Mouse (Mus musculus): ENCODE data around the gene Dhps.

The Dhps gene

DNA sequence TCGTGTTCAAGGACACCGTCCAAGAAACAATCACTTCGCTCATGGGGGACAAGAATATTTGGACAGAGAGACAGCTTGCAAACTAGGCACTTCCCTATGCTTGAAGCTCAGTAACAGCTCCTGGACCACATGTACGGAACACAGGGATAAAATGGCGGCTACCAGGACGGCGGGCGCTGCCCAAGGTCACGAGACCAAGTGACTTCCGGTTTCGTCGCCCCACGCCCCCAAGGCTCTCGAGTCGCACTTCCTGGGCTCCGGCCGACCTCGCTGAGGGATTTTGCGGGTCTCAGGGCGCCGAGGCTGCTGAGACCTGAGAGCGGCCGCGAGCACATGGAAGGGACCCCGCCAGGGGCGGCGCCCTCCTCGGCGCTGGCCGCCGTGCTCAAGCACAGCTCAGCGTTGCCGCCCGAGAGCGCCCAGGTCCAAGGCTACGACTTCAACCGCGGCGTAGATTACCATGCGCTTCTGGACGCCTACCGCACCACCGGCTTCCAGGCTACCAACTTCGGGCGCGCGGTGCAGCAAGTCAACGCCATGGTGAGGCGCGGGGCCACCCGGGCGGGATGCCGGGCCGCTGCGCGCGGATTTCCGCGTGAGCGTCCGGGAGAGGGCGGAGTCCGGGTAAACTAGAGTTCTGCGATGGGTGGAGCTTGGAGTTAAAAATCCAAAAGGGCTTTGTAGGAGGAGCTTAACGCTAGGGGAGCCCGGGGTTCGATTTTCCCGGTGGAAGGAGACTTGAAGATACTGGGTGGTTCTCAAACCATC, at the start of gene Dhps:
Gene Dhps, plus strand, starts transcription at position 244 of the 768 bp plus-strand sequence.
- peak; percentile 89 to 92 for DNase-seq (ENCODE audit: low spot score in 2 of 2)

DNA sequence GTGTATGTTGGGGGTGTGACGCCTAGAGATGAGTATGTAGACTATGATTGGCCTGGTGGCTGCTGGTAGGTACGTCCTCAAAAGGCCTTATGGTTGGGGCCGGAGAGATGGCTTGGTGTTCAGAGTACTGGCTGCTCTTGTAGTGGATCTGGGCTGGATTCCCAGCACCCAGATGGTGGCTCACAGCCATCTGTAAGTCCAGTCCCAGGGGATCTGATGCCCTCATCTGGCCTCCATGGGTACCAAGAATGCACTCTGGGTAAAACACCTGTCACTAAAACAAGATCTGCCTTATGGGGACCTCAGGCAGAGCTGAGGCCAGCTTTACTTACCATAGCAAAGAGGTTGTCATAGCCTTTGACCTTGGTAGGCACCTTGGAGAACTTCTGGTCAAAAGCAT, 47.7 kb upstream of the Dhps start:
- DNase-seq (ENCODE audit: low spot score in 2 of 2), result no peak

DNA sequence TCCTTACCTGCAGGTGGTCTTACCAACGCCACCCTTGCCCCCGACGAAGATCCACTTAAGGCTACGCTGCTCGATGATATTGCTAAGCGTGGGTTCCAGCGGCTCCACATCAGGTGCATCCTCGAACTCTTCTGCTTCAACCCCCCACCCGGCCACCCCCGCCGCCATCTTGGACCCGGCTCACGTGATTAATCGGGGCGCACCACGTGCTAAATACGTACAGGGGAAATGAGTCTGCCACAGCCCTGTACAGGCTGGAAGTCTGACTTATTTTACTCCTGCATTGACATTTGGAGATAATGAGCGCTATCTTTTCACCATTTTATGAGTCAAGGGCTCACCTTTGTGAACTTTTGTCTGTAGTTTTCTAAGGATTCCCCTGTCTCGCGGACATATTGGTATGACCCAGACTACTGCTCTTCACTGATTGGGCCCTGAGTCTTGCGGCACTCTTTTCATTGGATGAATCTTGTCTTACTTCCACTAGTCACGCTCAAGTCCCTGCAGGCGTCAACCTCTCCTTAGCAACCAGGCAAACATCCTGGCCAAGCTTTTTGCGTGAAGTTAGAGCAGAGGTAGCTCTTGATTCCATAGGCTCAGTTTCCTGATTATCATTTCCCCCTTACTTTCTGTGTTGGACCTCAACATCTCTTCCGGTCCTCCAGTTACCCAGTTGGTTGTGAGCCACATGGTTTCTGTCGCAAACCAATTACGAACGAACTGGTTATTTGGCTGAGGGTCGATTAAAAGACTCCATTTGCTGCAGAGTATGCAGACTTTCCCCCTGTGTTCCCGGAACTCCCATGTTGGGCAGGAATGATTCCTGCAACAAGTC, 46.2 kb upstream of the Dhps start, which contains the start of gene Asna1:
Gene Asna1, minus strand, starts transcription at position 184 of the 835 bp plus-strand sequence.
- peak; percentile 84 to 89 for DNase-seq (ENCODE audit: low spot score in 2 of 2)

DNA sequence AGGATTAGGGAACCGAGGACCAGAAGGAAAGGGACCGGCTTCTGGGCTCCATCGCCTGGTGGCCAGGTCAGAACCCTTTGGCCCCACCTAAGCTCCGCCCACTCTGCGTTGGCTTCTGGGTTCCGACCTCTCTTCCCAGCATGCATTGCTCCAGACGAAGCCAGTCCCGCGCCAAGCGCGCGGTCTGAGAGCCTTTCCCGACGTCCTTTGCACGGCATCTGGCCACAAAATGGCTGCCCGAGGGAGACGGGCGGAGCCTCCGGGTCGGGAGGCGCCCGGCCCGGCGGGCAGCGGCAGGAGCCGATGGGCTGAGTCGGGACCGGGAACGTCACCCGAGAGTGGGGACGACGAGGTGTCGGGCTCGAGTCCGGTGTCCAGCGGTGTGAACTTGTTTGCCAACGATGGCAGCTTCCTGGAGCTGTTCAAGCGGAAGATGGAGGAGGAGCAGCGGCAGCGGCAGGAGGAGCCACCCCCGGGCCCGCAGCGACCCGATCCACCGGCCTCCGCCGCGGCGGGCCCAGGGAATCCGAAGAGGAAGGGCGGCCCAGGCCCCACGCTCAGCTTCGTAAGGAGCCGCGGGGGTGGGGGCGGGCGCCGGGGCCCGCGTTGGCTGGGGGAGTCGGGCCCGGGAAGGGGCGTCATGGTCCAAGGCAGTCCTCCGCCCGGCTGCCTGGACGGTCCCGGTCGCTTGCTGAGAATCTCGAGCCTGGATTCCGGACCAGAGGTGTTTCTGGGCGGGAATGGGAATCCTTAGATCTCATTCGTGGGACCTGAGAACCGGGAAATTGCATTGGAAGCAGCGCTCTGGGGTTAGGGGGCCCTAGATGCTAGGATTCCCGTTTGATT, 44.7 kb upstream of the Dhps start, which contains the start of gene Trir:
Gene Trir, plus strand, starts transcription at position 154 of the 846 bp plus-strand sequence.
- peak; percentile 97 to 98 for DNase-seq (ENCODE audit: low spot score in 2 of 2)

DNA sequence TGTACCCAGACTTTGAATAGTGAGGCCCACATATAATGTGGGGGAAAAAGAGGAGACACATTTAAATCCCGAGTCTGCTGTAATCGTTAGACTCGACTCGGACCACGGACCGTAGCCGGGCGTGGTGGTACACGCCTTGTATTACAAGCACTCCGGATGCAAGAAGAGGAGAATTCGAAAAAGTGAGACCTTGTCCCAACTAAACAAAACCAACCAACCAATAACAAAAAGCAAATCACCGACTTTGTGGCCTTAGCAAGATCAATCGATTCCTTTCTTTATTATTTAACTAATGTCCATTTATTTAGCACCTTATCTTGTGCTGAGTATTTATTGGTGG, 44.1 kb upstream of the Dhps start:
- DNase-seq (ENCODE audit: low spot score in 2 of 2), result peak in 1 of 2 experiments; percentile 48

DNA sequence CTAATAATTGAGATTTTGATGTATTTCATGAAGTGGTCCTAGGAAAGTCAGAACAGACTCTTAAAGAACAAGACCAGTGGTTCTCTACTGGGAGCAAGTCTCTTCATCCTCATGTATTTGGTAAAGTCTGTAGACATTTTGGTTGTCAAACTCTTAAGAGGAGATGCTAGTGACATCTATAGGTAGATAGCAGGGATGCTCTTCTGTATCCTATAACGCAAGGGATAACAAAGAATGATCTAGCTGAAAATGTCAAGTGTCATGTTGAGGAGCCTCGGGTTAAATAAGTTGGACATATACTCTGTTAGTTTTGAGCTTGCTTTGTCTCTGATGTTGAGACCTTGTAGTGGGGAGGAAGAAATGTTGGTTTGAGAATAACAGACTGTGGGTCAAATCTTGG, 43.6 kb upstream of the Dhps start:
- DNase-seq (ENCODE audit: low spot score in 2 of 2), result no peak

DNA sequence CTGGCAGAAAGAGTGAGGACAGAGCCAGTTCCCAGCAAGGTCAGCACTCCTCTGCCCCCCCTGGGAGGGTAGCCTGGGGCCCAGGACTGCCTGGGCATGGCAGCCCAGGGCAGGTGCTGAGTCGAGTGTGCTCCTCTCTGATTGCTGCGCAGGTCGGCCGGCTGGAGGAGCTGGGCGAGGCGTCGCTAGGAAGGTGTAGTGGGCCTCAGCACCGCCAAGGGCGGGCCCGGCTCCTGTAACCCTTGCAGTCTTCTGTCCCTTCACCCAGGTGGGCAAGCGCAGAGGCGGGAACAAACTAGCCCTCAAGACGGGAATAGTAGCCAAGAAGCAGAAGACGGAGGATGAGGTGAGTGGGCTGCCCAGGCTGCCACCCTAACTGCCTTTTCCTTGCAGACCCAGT, 42.3 kb upstream of the Dhps start:
- DNase-seq (ENCODE audit: low spot score in 2 of 2), result no peak

DNA sequence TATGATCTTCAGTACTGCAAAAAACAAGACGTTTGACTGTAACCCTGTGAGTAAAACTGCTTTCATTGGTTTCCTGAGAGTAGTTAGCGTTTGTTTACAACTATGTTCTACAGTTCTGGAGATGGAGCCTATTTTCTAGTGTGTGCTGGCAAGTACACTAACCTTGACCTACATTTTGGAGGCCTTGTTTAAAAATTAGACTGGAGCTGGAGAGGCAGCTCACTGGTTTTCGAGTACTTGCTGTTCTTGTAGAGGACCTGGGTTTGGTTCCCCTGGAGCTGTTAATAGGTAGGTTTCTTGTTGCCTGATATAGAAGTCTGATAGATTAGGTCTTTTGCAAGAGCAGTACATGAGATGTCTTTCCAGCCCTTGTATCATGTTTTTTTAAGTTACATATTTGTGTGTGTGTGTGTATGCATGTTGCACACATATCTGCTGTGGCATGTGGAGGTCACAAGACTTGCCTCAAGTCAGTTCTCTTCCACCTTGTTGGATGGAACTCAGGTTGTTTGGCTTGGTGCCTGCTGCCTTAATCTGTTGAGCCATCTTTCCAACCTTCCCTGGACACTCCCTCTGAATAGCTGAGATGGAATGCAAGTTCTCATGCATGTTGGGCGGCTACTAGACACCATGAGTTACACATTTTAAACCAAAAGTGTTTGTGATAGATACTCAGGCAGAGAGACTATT, 38.8 kb upstream of the Dhps start:
- DNase-seq (ENCODE audit: low spot score in 2 of 2), result no peak

DNA sequence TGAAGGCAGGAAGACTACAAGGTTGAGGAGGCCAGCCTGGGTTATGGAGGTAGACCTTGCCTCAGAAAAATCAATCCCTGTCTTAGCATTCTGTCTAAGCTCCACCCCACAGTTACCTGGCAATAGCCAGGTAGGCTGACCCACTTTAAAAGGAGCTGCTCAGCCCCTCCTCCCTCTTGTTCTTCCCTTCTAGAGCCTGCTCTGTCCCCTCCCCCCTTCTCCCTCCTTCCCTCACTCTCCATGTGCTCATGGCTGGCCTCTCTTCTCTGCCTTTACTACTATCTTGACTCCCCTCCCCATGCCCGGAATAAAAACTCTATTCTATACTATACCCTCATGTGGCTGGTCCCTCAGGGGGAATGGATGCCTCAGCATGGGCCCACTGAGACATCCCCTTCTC, 37.7 kb upstream of the Dhps start:
- no peak for DNase-seq (ENCODE audit: low spot score in 2 of 2)

DNA sequence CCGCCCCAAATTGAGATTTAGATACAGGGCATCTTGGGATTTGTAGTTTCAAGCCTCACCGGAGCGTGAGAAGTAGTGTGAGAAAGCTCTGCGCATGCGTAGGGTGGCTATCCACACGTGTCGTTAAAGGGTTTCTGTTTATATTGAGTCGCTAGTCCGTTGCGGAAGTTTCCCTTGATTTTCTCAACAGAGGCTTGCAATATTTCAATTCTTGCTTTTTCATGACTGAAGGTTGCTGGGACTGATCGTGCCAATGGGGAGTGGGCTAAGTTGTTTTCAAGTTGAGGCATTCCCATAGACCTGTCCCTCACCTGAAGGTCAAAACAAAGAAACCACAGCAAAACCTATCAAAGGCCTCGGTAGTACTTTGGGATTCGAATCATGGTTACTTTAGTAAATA, 36.8 kb upstream of the Dhps start:
- peak; percentile 82 to 89 for DNase-seq (ENCODE audit: low spot score in 2 of 2)

DNA sequence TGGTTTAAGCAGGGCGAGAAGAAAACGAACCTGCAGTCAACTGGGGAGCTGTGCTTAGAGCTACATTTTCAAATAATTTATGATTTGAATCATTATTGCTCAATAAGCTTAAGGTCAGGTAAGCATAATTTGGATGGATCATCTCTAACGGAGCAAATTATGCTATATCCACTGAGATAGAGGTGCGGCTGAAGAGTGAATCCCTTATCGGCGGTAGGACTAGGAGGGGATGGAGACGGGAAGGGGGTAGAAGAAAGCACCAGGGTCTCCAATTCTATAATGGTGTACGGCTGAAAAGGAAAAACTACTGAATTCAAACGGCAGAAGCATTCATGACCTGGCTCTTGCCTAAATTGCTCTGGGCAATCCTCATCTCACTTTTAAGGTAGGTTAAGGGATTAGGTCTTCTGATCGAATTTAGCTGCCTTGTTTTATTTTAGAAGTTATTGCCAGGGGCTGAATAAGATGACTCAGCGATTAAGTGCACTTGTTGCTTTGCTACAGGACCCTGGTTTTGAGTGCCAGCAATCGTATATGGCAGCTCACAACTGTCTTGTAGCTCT, 36.3 kb upstream of the Dhps start:
- no peak for DNase-seq (ENCODE audit: low spot score in 2 of 2)

DNA sequence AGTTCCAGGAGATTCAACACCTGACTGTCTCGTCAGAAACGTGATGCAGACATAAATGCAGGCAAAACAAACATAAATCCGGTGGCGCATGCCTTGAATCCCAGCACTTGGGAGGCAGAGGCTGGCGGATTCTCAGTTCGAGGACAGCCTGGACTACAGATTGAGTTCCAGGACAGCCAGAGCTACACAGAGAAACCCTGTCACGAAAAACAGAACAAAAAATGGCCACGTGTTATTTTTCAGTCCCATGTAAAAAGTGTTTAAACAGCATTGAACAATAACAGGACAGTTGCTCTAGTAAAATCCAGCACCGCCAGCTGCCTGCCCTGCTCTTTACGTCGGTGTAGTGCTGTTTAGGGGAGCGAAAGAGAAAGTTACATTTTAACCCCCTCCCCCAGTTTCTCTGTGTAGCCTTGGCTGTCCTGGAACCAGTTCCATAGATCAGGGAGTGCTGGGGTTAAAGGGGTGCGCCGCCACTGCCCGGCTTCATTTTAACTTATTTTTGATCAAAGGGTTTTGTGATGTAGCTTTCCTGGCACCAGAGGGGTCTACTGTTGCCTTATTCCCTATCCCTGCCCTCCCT, 35.7 kb upstream of the Dhps start:
- peak in 1 of 2 experiments; percentile 31 for DNase-seq (ENCODE audit: low spot score in 2 of 2)

DNA sequence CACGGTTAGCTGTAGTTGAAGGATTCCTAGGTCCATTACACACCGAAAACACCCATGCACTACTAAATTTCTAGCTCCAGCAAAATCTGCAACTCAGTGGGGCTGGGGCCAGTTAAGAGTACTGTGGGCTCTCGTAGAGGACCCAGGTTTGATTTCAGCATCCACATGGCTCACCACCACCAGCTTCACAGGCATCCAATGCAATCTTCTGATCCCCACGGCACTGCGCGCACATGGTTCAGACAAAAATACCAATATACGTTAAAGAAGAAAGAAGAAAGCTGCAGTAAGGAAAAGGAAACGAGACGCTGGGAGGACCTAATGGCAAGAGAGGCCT, 35.2 kb upstream of the Dhps start:
- DNase-seq (ENCODE audit: low spot score in 2 of 2), result no peak

DNA sequence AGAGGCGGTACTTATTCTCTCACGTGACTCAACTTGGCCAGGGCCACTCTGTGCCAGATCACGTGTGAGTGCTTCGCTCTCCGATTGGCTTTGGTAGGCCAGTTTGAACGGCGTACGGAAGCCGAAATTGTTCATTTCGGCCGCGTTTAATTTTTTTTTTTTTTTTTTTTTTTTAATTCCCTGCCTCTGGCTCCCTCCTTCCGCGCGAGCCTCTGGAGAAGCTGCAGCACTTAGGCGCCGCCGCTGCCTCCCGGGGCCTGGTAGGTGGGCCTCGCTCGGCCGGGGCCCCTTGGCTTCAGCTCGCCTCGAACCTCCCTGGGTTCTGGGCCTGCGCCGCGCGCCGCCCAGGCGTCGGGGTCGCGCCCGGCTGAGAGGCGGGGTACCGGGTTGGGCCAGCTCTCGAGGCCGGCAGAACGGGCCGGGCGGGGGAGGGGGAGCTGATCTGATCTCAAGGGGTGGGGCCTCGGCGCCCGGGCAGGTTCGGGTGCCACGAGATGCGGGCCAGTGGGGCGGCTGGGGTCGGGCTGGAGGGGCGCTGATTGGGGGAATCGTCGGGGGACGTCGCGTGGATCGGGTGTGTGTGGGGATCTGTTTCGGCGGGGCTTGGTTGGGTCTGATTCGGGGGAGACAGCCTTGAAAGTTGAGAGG, 34.7 kb upstream of the Dhps start, which contains the start of gene Tnpo2:
Gene Tnpo2, plus strand, starts transcription at position 198 of the 648 bp plus-strand sequence.
- DNase-seq (ENCODE audit: low spot score in 2 of 2), result peak; percentile 92 to 94

DNA sequence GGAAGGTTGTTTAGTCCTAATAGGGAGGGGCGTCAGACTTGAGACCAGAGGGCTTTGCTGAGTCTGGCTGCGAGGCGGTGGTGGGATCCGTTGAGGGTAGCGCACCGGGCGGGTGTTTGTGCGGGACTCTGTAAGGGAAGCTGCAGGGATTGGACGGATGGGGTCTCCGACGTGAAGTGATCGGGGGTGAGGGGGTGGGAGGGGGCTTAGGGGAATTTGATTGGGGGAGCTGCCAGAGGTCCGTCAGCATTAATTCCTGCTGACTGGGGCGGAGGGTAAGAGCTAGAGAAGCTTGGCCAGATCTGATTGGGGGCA, 34.2 kb upstream of the Dhps start:
- DNase-seq (ENCODE audit: low spot score in 2 of 2), result no peak

DNA sequence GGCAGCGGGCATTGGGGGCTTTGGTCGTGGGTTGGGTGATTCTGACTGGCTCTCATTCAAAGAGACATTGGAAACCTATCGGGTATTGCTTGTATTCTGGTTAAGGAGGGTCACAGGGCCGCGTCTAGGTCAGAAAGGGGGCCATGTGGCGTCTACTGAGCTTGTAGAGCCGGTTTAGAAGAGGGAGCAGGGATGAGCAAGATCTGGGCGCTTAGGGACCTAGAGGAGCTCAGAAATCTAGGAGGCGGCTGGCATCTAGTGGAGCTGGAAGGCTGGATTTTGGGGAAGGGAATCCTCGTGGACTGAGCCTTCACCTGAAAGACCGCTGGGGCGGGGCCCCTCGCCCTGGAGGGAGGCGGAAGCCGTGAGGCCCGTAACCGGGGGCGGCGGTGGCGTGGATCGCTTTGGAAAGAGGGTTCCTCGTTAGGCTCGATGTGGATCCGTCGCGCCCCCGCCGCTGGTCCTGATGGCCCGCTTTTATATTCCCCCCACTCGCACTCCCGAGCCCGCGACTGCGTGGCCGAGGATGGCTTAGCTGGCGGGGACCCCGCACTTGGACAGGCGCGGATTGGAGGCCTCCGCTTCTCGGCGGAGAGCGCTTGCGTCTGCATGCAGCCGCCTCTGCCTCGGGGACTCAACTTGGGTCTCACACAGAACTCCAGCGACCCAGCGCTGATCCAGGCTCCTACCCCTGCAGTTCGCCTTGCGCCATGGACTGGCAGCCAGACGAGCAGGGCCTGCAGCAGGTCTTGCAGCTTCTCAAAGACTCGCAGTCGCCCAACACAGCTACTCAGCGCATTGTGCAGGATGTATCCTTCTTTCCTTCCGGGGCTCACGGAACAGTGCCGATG, 33.7 kb upstream of the Dhps start:
- DNase-seq (ENCODE audit: low spot score in 2 of 2), result peak; percentile 54 to 59

DNA sequence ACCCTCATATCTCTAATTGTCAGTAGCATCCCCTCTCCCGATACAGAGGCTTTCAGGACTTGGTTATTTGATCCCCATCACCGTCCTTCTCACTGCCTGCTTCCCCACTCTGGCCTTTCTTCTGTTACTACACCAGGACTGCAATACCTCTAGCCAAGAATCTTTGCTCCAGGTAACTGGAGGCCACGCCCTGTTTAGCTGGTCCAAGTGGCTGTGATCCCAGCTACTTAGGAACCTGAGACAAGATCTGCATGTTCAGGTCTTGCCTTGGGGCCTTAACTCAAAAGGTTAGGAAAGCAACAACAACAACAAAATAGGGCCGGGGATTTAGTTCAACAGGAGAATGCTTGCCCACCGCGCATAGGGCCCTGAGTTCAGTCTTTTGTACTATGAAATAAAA, 27.9 kb upstream of the Dhps start:
- DNase-seq (ENCODE audit: low spot score in 2 of 2), result no peak

DNA sequence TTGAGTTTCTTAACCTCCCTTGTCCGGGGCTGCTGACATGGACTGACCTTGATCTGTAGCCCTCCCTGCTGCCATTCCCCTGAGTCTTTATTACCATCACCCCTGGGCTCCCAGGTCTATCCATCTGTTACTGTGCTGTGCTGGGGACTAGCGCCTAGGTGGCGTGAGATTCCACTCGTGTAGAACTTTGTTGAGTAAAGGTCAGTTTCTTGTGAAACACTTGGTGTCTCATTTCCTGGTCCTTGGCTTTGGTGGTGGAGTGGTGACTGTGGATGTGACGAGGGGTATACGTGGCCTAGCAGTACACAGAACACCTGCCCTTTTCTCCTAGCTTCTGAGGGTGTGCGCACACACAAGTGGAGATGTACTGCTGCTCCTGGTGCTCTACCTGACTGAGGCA, 14.2 kb upstream of the Dhps start:
- no peak for DNase-seq (ENCODE audit: low spot score in 2 of 2)

DNA sequence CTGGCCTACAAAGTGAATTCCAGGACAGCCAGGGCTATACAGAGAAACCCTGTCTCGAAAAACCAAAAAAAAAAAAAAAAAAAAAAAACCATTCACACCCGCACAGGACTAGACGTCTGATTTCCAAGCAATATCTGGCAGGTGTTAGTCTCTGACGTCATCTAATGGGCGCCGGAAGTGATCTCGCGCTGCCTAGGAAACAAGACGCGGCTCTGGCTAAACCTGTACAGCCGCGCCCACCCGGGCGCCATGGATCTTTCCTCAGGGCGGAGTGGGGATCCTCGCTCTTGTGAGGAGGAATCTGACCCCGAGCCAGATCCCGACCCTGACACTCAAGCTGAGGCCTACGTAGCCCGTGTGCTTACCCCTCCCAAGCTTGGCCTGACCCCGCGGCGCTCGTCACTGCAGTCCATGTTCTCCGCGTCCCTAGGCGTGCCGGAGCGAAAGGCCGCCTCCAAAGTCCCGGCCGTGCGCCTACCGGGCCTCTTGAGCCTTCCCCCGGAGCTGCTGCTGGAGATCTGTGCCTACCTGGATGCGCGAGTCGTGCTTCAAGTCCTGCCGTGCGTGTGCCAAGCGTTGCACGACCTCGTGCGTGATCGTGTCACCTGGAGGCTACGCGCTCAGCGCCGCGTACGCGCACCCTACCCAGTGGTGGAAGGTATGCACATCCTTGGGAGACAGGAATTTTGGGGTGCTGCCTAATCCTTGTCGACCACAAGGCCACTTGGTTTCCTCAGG, 11.5 kb upstream of the Dhps start, which contains the start of gene Fbxw9:
Gene Fbxw9, plus strand, starts transcription at position 177 of the 738 bp plus-strand sequence.
- peak; percentile 83 to 87 for DNase-seq (ENCODE audit: low spot score in 2 of 2)

Data from spleen, postnatal 36 days (tissue).